Mouse (Mus musculus) neutrophil, adult 59 days (primary cell): ENCODE results near the gene Cenpl. TPM values are rescaled to one million over a fixed set of nuclear protein-coding genes. Genes with fewer than 3 reads are reported as not detected.

ENCODE experiments used
- total RNA-seq, 2 experiments: library from RNA; stranded (reverse); gene quantifications; 1 replicate in 1 of 2; 2 replicates in 1 of 2; pipeline ENCODE4 v1.2.4; 2023

Gene Cenpl
- 10 to 100 TPM; 23.7 to 24.8 TPM for total RNA-seq

GRCm38 (mm10) chr1:161070352-161071271 is at the start of gene Cenpl, which contains the start of gene Dars2:
TSS of gene Cenpl (plus strand) at chr1:161070713.
TSS of gene Dars2 (minus strand) at chr1:161070658.

GRCm38 (mm10) chr1:161034435-161035280 is 35.9 kb upstream of the Cenpl start, which contains the start of gene Zbtb37:
TSS of gene Zbtb37 (minus strand) at chr1:161034849.

DNA sequence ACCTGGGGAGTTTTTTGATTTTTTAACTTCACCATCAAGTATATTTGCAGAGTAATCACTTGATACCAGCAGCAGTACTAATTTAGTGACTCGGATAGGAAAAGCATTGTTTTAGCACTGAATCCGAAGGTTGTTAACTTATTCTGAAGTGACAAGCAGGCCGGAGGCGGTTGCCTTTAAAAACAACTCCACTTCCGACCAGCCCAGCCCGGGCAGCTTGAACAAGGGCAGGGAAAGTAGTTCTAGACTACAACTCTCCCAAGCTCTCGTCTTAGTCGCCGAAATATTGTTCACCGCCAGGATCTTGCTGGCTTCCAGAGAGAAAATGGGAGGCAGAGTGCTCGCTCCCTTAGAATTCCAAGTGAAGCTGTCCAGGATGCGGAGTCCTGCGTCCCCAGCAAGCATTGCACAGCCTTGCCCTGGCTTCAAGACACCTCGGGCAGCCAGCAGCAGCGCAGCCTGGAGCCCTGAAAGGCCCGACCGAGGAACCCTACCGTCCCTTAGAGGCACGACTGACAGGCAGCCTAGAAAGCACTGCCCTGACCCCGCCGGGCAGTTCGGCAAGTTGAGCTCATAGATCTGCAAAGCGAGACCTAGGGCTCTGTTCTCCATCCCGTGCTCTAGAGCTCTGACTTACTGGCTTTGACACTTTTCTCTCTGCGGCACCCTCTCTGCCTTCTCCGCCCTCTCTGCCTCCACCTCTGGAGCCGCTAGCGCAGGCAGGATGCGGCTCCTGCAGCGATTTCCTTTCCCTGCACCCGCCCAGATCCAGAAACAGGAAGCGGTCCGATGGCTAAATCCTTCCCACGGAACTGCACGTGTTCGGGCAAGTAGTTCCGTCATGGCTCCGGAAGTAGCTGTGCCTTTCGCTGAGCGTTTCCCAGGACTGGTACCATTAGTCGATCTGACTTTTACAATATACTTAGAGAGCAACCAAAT is 60.5 kb downstream of the Cenpl start, which contains the start of gene Klhl20:
Gene Klhl20, minus strand, starts transcription at position 786 of the 939 bp plus-strand sequence.

Other genes starting within 250 kb of the Cenpl start
- gene Rc3h1, start 164.3 kb upstream of the Cenpl start, total RNA-seq: 10 to 100 TPM; 40.6 to 41.3 TPM
- gene Serpinc1, start 92.1 kb upstream of the Cenpl start, total RNA-seq: 1 to 10 TPM in 1 of 2 experiments, under 1 TPM in 1; 0.86 to 1.2 TPM
- 10 to 100 TPM; 16.5 to 17.8 TPM for gene Zbtb37, start 35.9 kb upstream of the Cenpl start, total RNA-seq
- 10 to 100 TPM; 10.3 to 13.5 TPM for gene Dars2, start 55 bp upstream of the Cenpl start, total RNA-seq
- 10 to 100 TPM; 13.7 to 14.2 TPM for gene Klhl20, start 60.8 kb downstream of the Cenpl start, total RNA-seq
- not detected for gene Ankrd45, start 72.0 kb downstream of the Cenpl start, total RNA-seq
- not detected for gene Tex50, start 88.6 kb downstream of the Cenpl start, total RNA-seq
- 100 to 1,000 TPM; 295 to 299 TPM for gene Prdx6, start 180.5 kb downstream of the Cenpl start, total RNA-seq